Mouse (Mus musculus) heart, adult 2 months (tissue): ENCODE data around the gene Paqr4. TPM values are rescaled to one million over a fixed set of nuclear protein-coding genes. Genes with fewer than 3 reads are reported as not detected.

Source experiments
- DNase-seq, 2 experiments: peaks; one replicate each; pipeline ENCODE4 v3.0.0; 2021
- H3K27ac ChIP-seq: fragments of 200-600 bp; 2 replicates; pipeline ENCODE4 v1.8.1; 2022
- H3K27me3 ChIP-seq: fragments of 200-500 bp; 2 replicates; pipeline ENCODE4 v1.6.1; 2012; ENCODE audit warnings: mild to moderate bottlenecking, low read length, inconsistent platforms, mixed read lengths; ENCODE audit not compliant: control insufficient read depth, insufficient read depth
- H3K36me3 ChIP-seq: fragments of 200-500 bp; 2 replicates; pipeline ENCODE4 v1.6.1; 2012; ENCODE audit warnings: low read length, inconsistent platforms; ENCODE audit not compliant: control insufficient read depth, insufficient read depth
- H3K4me1 ChIP-seq: fragments of 200-500 bp; 2 replicates; pipeline ENCODE4 v1.6.1; 2011; ENCODE audit warnings: low read length; ENCODE audit not compliant: control insufficient read depth, insufficient read depth
- H3K4me3 ChIP-seq: fragments of 200-600 bp; 2 replicates; pipeline ENCODE4 v1.8.1; 2022
- H3K79me2 ChIP-seq: fragments of 200-500 bp; replicated peaks from 2 replicates; pipeline ENCODE4 v1.6.1; 2012; ENCODE audit warnings: mild to moderate bottlenecking, inconsistent platforms, low read length, moderate library complexity, mixed read lengths; ENCODE audit not compliant: control insufficient read depth, insufficient read depth
- H3K9ac ChIP-seq: fragments of 200-500 bp; 2 replicates; pipeline ENCODE4 v1.6.1; 2012; ENCODE audit warnings: low read depth, mild to moderate bottlenecking, control low read depth, inconsistent platforms, low read length, mixed read lengths
- CTCF ChIP-seq: fragments of 200-600 bp; IDR thresholded peaks from 2 replicates; pipeline ENCODE4 v1.8.1; 2022; ENCODE audit warnings: antibody characterized with exemption, mild to moderate bottlenecking, moderate library complexity
- EP300 ChIP-seq: fragments of 200-500 bp; IDR thresholded peaks from 2 replicates; pipeline ENCODE4 v1.6.1; 2011; ENCODE audit warnings: low read depth, low read length, control low read depth; ENCODE audit not compliant: insufficient read depth
- POLR2A ChIP-seq: fragments of 200-500 bp; IDR thresholded peaks from 2 replicates; pipeline ENCODE4 v1.6.1; 2011; ENCODE audit warnings: mild to moderate bottlenecking, low read depth, low read length, control low read depth; ENCODE audit not compliant: insufficient read depth
- WGBS: fragments of 180-500 bp; shearing (Covaris S2); methylation state at CpG from one replicate; pipeline ENCODE4 v1.1.7; 2018; 5-methylcytosine and 5-hydroxymethylcytosine counted together
- intact Hi-C: fragments of 180-260 bp; cut with DNase I; formaldehyde crosslinking; loops from one replicate; pipeline ENCODE4 v1.15.1; 2025
- polyA plus RNA-seq: library from polyadenylated mRNA; depleted of rRNA; stranded (reverse); fragments of >200 nt; gene quantifications from 2 replicates; pipeline ENCODE4 v1.2.3, GENCODE M21; 2012
- total RNA-seq, 2 experiments: library from RNA; stranded (reverse); gene quantifications; 2 replicates each; pipeline ENCODE4 v1.2.3; 2021

The Paqr4 gene
- total and polyA plus RNA-seq, 3 experiments = 25.5 to 30.7 (median 27.2) TPM

GRCm38 (mm10) chr17:23771284-23772218 lies 30.9 kb upstream of the Paqr4 start, which contains the start of gene Flywch1:
Flywch1 (minus strand) TSS chr17:23771602.
- Histone ChIP-seq H3K36me3 (no peaks in the 10 kb centered on the region), H3K4me3 (peak within 1 kb of the TSS; percentile 86), H3K27ac (peak within 1 kb of the TSS; percentile 98), H3K4me1 (peaks cover 1% of the 10 kb centered on the region; the same call in 1 of the 2 replicates), H3K9ac (peak within 1 kb of the TSS; percentile 95), H3K79me2 (no peaks in the 10 kb centered on the region), H3K27me3 (no peaks in the 10 kb centered on the region)
- TF ChIP-seq EP300 (peak; percentile 77; the same call in 1 of the 2 replicates), POLR2A (no peak; the same call in 1 of the 2 replicates), CTCF (no peak)
- intact Hi-C loops = loop anchor here (2.0 to 5.0 kb wide), 4 partner anchors 23 to 191 kb away; partner anchors contain the start of gene Elob
- DNase-seq = peak; percentile 98 to 99
- 4% methylated on average over 58 of the region's 58 CpGs for WGBS

GRCm38 (mm10) chr17:23770896-23771283 lies 30.2 kb upstream of the Paqr4 start:
- no peak for DNase-seq
- Histone ChIP-seq H3K27me3 (no peaks in the 10 kb centered on the region), H3K36me3 (no peaks in the 10 kb centered on the region), H3K4me1 (peaks cover 1% of the 10 kb centered on the region; the same call in 1 of the 2 replicates), H3K4me3 (peak overlapping the region; percentile 86), H3K9ac (peak overlapping the region; percentile 95), H3K27ac (peak overlapping the region; percentile 98), H3K79me2 (no peaks in the 10 kb centered on the region)
- intact Hi-C loops = loop anchor here (2.0 to 5.0 kb wide), 4 partner anchors 22 to 191 kb away; partner anchors contain the start of gene Elob
- 1% methylated on average over 19 of the region's 19 CpGs for WGBS
- TF ChIP-seq CTCF (no peak), EP300 (no peak), POLR2A (no peak)

- intact Hi-C loops = loop anchor here (2.0 to 5.0 kb wide), 4 partner anchors 22 to 192 kb away; partner anchors contain the start of gene Elob
- Histone ChIP-seq H3K79me2 (no peaks in the 10 kb centered on the region), H3K27me3 (no peaks in the 10 kb centered on the region), H3K27ac (peak overlapping the region; percentile 98), H3K9ac (no peak overlapping the region; the same call in 1 of the 2 replicates), H3K4me3 (peak overlapping the region; percentile 86), H3K4me1 (peaks cover 1% of the 10 kb centered on the region; the same call in 1 of the 2 replicates), H3K36me3 (no peaks in the 10 kb centered on the region)
- DNase-seq = no peak
- no peak for TF ChIP-seq EP300
- TF ChIP-seq CTCF = no peak
- TF ChIP-seq POLR2A = no peak
- 45% methylated on average over 2 of the region's 2 CpGs for WGBS
Observed at GRCm38 (mm10) chr17:23770493-23770892, 29.8 kb upstream of the Paqr4 start.

- no peaks in the 10 kb centered on the region for H3K36me3 ChIP-seq
Observed at GRCm38 (mm10) chr17:23762976-23763375, 22.3 kb upstream of the Paqr4 start.

GRCm38 (mm10) chr17:23761155-23761554 lies 20.5 kb upstream of the Paqr4 start:
- Histone ChIP-seq H3K4me1 (no peaks in the 10 kb centered on the region), H3K27me3 (no peaks in the 10 kb centered on the region), H3K4me3 (no peak overlapping the region), H3K36me3 (no peaks in the 10 kb centered on the region), H3K27ac (no peak overlapping the region), H3K79me2 (no peaks in the 10 kb centered on the region), H3K9ac (no peak overlapping the region)
- intact Hi-C loops = no loop called here
- DNase-seq = no peak
- TF ChIP-seq CTCF (no peak), EP300 (no peak), POLR2A (no peak)
- 96% methylated on average over 3 of the region's 3 CpGs for WGBS

More at GRCm38 (mm10) chr17:23762976-23763375, 22.3 kb upstream of the Paqr4 start:
- Histone ChIP-seq H3K27me3 (no peaks in the 10 kb centered on the region), H3K4me3 (no peak overlapping the region), H3K27ac (no peak overlapping the region), H3K4me1 (no peaks in the 10 kb centered on the region), H3K9ac (no peak overlapping the region), H3K79me2 (no peaks in the 10 kb centered on the region)
- WGBS = 69% methylated on average over 11 of the region's 11 CpGs
- DNase-seq = no peak
- intact Hi-C loops = no loop called here
- no peak for TF ChIP-seq CTCF
- TF ChIP-seq EP300 = no peak
- TF ChIP-seq POLR2A = no peak
